Mouse (Mus musculus) spleen, adult 2 months (tissue): ENCODE data around the gene Wdr18.

Experiments used
- CTCF ChIP-seq: fragments of 200-500 bp; IDR thresholded peaks from 2 replicates; pipeline ENCODE4 v1.5.1; 2011; ENCODE audit warnings: mild to moderate bottlenecking, inconsistent platforms; ENCODE audit not compliant: insufficient read depth, insufficient read length, insufficient replicate concordance; ENCODE audit errors: extremely low read depth
- POLR2A ChIP-seq: fragments of 200-500 bp; IDR thresholded peaks from 2 replicates; pipeline ENCODE4 v1.6.1; 2011; ENCODE audit warnings: low read depth, low read length, inconsistent platforms

GRCm38 (mm10) chr10:79928907-79929701 is 30.8 kb upstream of the Wdr18 start:
- no peak for TF ChIP-seq CTCF
- no peak for TF ChIP-seq POLR2A
